Mouse (Mus musculus): ENCODE measurements around the gene Sf1.

The Sf1 gene

GRCm38 (mm10) chr19:6419805-6420310 is 56.4 kb downstream of the Sf1 start:
- no peak for DNase-seq (ENCODE audit: low read depth, low spot score)

GRCm38 (mm10) chr19:6420481-6421210 is 57.2 kb downstream of the Sf1 start:
- DNase-seq (ENCODE audit: low read depth, low spot score): no peak

DNA sequence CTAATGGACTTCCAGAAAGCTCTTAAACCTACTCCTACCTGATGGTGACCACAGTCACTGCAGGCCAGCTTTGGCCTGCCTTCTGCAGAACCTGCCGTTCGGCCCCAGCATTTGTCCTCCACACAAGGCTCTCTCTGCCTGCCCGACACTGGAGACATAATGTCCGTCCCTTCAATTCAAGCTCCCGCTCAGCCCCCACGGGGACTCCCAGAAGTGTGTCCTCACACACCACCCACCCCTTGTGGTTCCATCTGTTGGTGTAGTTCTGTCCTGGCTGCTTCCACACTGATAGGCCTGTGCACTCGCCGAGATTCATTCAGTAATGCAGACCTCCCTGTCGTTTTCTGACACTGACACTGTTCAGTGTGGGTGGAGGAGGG is 57.7 kb downstream of the Sf1 start:
- DNase-seq (ENCODE audit: low read depth, low spot score): no peak

DNA sequence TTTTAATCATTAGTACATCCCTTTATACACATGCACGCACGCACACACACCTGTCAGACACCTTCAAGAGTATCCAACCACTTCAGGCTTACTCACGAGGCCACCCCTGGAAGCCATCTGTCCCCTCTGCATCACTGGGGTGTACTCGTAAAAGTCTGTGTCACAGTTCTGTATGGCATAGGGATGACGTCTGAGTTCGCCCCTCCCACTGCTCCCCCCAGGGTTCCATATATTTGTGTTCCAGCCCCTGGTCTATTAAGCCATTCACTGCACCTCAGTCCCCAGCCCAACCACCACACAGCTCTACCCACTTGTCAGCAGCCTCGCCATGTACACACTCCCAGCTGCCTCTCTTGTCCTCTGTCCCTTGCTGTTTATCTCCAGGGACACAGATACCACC is 58.5 kb downstream of the Sf1 start:
- DNase-seq (ENCODE audit: low read depth, low spot score): no peak

DNA sequence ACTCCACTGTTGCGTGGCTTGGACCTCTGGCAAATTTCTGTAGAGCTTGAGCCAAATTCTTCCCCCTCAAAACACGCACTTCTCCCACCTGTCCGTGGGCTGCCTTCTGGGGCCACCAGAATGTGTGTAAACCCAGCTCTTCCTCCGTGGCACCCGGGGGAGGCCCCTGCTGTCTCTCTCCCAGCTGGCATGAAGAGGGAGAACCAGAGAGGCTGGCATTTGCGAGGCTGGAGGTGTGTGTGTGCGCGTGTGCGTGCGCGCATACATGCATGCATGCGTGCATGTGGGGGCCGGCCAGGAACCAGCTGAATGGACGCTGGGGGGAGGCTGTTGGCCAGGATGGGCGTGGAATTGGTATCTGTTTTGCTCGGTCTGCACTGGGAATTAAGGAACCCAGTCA is 59.8 kb downstream of the Sf1 start:
- no peak for DNase-seq (ENCODE audit: low read depth, low spot score)

GRCm38 (mm10) chr19:6424137-6424881 is 60.8 kb downstream of the Sf1 start:
- DNase-seq (ENCODE audit: low read depth, low spot score): no peak

DNA sequence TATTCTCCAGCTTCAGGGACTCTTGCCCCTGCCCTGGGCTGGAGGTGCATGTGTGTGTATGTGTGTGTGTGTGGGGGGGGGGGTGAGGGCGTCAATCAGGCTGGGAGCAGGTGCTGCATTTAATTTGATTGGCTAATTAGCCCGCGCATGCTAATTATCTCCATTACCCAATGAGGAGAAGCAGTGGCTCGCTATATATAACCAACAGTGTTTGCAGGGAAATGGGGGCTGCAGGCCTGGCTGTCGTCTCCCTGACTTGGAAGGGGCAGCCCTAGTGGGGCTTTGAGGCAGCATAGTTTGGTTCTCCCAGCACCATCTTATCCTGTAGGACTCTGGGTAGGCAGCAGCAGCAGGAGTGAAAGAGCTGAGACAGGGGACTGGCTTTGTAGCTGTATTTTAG is 62.1 kb downstream of the Sf1 start:
- no peak for DNase-seq (ENCODE audit: low read depth, low spot score)

DNA sequence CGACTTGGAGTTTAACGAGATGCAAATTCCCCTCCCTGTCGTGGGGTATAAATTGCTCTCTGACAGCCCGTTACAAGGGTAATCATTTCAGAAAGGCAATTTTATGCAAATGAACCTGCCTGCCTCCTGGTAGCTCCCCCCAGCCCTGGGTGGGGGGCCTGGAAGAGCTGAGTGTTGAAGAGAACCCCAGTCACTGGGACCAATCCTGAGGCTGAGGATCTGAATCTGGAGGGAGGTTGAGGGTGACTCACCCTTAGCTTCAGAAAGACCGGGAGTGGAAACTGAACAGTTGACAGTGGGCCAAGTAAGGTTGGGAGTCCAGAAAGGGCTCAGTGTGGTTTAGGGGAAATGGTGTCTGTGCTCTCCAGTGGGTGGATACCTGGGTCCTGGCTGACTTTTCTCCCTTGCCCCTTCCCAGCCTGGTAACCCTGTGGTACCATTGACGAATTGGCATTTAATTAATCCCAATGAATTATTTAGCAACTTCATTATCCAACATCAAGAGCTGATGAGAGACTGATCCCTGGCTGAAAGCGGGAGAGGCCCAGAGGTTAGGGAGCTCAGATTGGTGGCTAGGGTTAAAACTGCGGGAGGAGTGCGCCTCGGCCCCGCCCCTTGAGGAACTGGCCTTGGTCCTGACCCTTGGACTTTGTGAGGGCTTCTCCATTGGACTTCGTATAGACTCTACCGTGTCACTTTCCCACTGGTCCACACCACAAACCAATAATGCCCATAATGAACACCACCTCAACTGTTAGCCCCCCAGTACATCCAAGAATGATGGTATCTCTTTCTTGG is 63.4 kb downstream of the Sf1 start:
- peak; percentile 86 for DNase-seq (ENCODE audit: low read depth, low spot score)

Data from ZHBTc4 (cell line).